Mouse (Mus musculus) MEL (cell line): Measurements from ENCODE around the gene Wfs1.
A peak's percentile ranks its signal among the peaks of the same experiment; 100 is the strongest.

ENCODE experiments used
- BHLHE40 ChIP-seq: IDR thresholded peaks from 2 replicates; pipeline ENCODE4 v1.6.1; 2012; ENCODE audit warnings: low read depth, mild to moderate bottlenecking, inconsistent platforms, low read length, improper control_type of control experiment, borderline replicate concordance
- CHD1 ChIP-seq: IDR thresholded peaks from 2 replicates; pipeline ENCODE4 v1.6.1; 2012; ENCODE audit warnings: low read depth, mild to moderate bottlenecking, inconsistent platforms, low read length, improper control_type of control experiment
- CHD2 ChIP-seq: IDR thresholded peaks from 2 replicates; pipeline ENCODE4 v1.6.1; 2011; ENCODE audit warnings: low read length, improper control_type of control experiment
- CTCF ChIP-seq, 3 experiments: IDR thresholded peaks in 2 of 3; conservative IDR thresholded peaks in 1 of 3; 2 replicates each; pipeline ENCODE4 v1.5.1; 2011 to 2012; ENCODE audit warnings: low read length in 3 of 3, low read depth in 2 of 3, mild to moderate bottlenecking in 2 of 3, improper control_type of control experiment in 1 of 3, inconsistent platforms in 1 of 3, mixed read lengths in 1 of 3, moderate library complexity in 1 of 3; ENCODE audit not compliant: control insufficient read depth in 1 of 3, insufficient read depth in 1 of 3, poor library complexity in 1 of 3, severe bottlenecking in 1 of 3
- E2F4 ChIP-seq: IDR thresholded peaks from 2 replicates; pipeline ENCODE4 v1.6.1; 2011; ENCODE audit warnings: low read depth, low read length, improper control_type of control experiment, borderline replicate concordance
- ELF1 ChIP-seq: IDR thresholded peaks from 2 replicates; pipeline ENCODE4 v1.6.1; 2014; ENCODE audit warnings: low read depth, mild to moderate bottlenecking, inconsistent platforms, low read length, improper control_type of control experiment, moderate library complexity
- EP300 ChIP-seq, 2 experiments: IDR thresholded peaks; 2 replicates each; pipeline ENCODE4 v1.6.1; 2011; ENCODE audit warnings: improper control_type of control experiment in 2 of 2, low read length in 2 of 2, low read depth in 1 of 2, mild to moderate bottlenecking in 1 of 2
- GABPA ChIP-seq: IDR thresholded peaks from 2 replicates; pipeline ENCODE4 v1.6.1; 2012; ENCODE audit warnings: low read depth, mild to moderate bottlenecking, inconsistent platforms, low read length, improper control_type of control experiment, moderate library complexity
- HCFC1 ChIP-seq: IDR thresholded peaks from 2 replicates; pipeline ENCODE4 v1.6.1; 2012; ENCODE audit warnings: low read depth, mild to moderate bottlenecking, inconsistent platforms, low read length, improper control_type of control experiment, moderate library complexity
- POLR2A ChIP-seq, 2 experiments: IDR thresholded peaks; 2 replicates each; pipeline ENCODE4 v1.6.1; 2011 to 2012; ENCODE audit warnings: low read length in 2 of 2, mild to moderate bottlenecking in 2 of 2, control low read depth in 1 of 2, improper control_type of control experiment in 1 of 2, low read depth in 1 of 2, moderate library complexity in 1 of 2; ENCODE audit not compliant: control insufficient read depth in 1 of 2, insufficient read depth in 1 of 2, poor library complexity in 1 of 2
- SMC3 ChIP-seq: IDR thresholded peaks from 2 replicates; pipeline ENCODE4 v1.6.1; 2011; ENCODE audit warnings: low read depth, low read length, improper control_type of control experiment
- TBP ChIP-seq: IDR thresholded peaks from 2 replicates; pipeline ENCODE4 v1.8.0; 2011; ENCODE audit warnings: low read depth, low read length, improper control_type of control experiment
- ZC3H11A ChIP-seq: IDR thresholded peaks from 2 replicates; pipeline ENCODE4 v1.6.1; 2012; ENCODE audit warnings: low read depth, mild to moderate bottlenecking, inconsistent platforms, low read length, improper control_type of control experiment
- ZKSCAN1 ChIP-seq: IDR thresholded peaks from 2 replicates; pipeline ENCODE4 v1.6.1; 2012; ENCODE audit warnings: low read depth, mild to moderate bottlenecking, inconsistent platforms, low read length, improper control_type of control experiment, moderate library complexity

GRCm38 (mm10) chr5:36928701-36929100, 60.3 kb downstream of the Wfs1 start:
- TF ChIP-seq CTCF (IDR thresholded peaks at IDR 0.05 in 2 of 3, conservative IDR thresholded peaks at IDR 0.05 in 1 of 3; ENCODE audit: control insufficient read depth in 1 of 3, insufficient read depth in 1 of 3, low read depth in 2 of 3, low read length in 3 of 3, poor library complexity in 1 of 3, severe bottlenecking in 1 of 3) (peak in 2 of 3 experiments; percentile 18; a peak in 3 of 6 replicates), E2F4 (no peak), GABPA (no peak), CHD1 (no peak), TBP (no peak), SMC3 (no peak), CHD2 (no peak), ZKSCAN1 (no peak), EP300 (IDR thresholded peaks at IDR 0.05; ENCODE audit: low read depth in 1 of 2, low read length in 2 of 2) (no peak), POLR2A (IDR thresholded peaks at IDR 0.05; ENCODE audit: control insufficient read depth in 1 of 2, insufficient read depth in 1 of 2, low read depth in 1 of 2, low read length in 2 of 2, poor library complexity in 1 of 2) (no peak), HCFC1 (no peak), ELF1 (no peak), ZC3H11A (no peak), BHLHE40 (no peak)
